16 mouse cellular contexts compared by ENCODE assay signal in the genomic region with DNA sequence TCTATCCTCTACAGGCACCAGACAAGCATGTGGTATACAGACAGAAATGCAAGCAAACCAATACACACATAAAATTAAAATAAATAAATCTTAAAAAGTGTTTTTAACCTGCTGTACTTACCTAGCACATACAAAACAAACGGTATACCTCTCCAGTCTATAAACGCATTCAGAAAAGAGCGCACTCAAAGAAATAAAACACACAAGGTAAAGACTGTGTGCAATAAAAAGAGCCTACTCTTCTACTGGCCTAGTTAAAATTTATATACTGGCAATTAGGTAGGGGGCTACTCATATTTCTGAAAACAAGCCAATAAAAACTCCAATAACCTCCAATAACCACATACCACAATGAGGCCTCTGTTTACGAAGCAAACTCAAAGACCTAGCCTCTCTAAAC. TPM values are rescaled to one million over a fixed set of nuclear protein-coding genes. Genes with fewer than 3 reads are reported as not detected.
A peak's percentile ranks its signal among the peaks of the same experiment; 100 is the strongest.
DNase-seq lines count a peak whose midpoint lies in the region; ATAC-seq and TF ChIP-seq lines count a peak whose summit lies in the region.
"Had no signal": no experiment of that assay in that cellular context is flagged by ENCODE, and none has a peak within 500 bp of the region (broad histone marks: within the 10 kb centered on the region; RNA-seq: fewer than 3 reads in every experiment).

No protein-coding gene starts in this region.

- no peak for TF ChIP-seq CTCF in liver, postnatal 0 days (IDR thresholded peaks at IDR 0.05; ENCODE audit: low read depth)

- no peak overlapping the region for H3K4me2 ChIP-seq in liver, embryonic 12.5 days
- no peak overlapping the region for H3K4me2 ChIP-seq in limb, embryonic 15.5 days
- H3K4me2 ChIP-seq in liver, postnatal 0 days (ENCODE audit: low read depth, low read length): no peak overlapping the region
- H3K4me2 ChIP-seq: embryonic facial prominence, embryonic 12.5 days; forebrain, embryonic 15.5 days; heart, embryonic 12.5 days had no signal

- peak overlapping the region; percentile 71 for H3K27ac ChIP-seq in liver, embryonic 12.5 days
- H3K27ac ChIP-seq in limb, embryonic 15.5 days: no peak overlapping the region
- H3K27ac ChIP-seq in liver, postnatal 0 days (ENCODE audit: low read depth): peak overlapping the region; percentile 46; the same call in 1 of the 2 replicates
- H3K27ac ChIP-seq: embryonic facial prominence, embryonic 12.5 days; forebrain, embryonic 15.5 days; hindbrain, embryonic 10.5 days had no signal

- H3K9ac ChIP-seq in liver, embryonic 12.5 days: no peak overlapping the region
- no peak overlapping the region for H3K9ac ChIP-seq in limb, embryonic 15.5 days
- H3K9ac ChIP-seq in liver, postnatal 0 days (replicated peaks): peak overlapping the region; percentile 5; the same call in 1 of the 2 replicates
- H3K9ac ChIP-seq: embryonic facial prominence, embryonic 12.5 days; forebrain, embryonic 15.5 days; heart, embryonic 12.5 days had no signal

- DNase-seq in liver: no peak
- peak; percentile 14 for DNase-seq in hindlimb bud, embryonic 11.5 days (ENCODE audit: extremely low spot score, low read depth, low spot score)
- no peak for DNase-seq in liver, postnatal 0 days
- no peak for DNase-seq in kidney, postnatal 25 days
- no peak for DNase-seq in frontal cortex, postnatal 36 days (ENCODE audit: low spot score in 2 of 2)
- DNase-seq: adrenal gland, postnatal 10 days; cerebellum, adult 11-12 months; cerebellum, adult 9-10 months; cerebellum, postnatal 25 days; gastrocnemius, postnatal 14 days had no signal

- ATAC-seq in liver, embryonic 12.5 days: no peak
- peak; percentile 35; the same call in 1 of the 2 replicates for ATAC-seq in limb, embryonic 15.5 days (ENCODE audit: insufficient number of reproducible peaks, low FRiP score, low TSS enrichment, low read depth)
- ATAC-seq in liver, postnatal 0 days: no peak
- ATAC-seq: forebrain, embryonic 15.5 days had no signal

- H3K36me3 ChIP-seq in liver, embryonic 12.5 days: peaks cover 11% of the 10 kb centered on the region; the same call in 1 of the 2 replicates
- no peaks in the 10 kb centered on the region for H3K36me3 ChIP-seq in limb, embryonic 15.5 days
- no peaks in the 10 kb centered on the region for H3K36me3 ChIP-seq in liver, postnatal 0 days (replicated peaks; ENCODE audit: insufficient read depth, low read length)
- H3K36me3 ChIP-seq: embryonic facial prominence, embryonic 12.5 days; forebrain, embryonic 15.5 days; heart, embryonic 12.5 days; hindbrain, embryonic 10.5 days had no signal

- peaks cover 82% of the 10 kb centered on the region for H3K4me1 ChIP-seq in liver, embryonic 12.5 days
- peaks cover 4% of the 10 kb centered on the region; the same call in 1 of the 2 replicates for H3K4me1 ChIP-seq in limb, embryonic 15.5 days
- H3K4me1 ChIP-seq in liver, postnatal 0 days (ENCODE audit: insufficient read depth): peaks cover 8% of the 10 kb centered on the region
- H3K4me1 ChIP-seq: hindbrain, embryonic 10.5 days had no signal

- H3K9me3 ChIP-seq in liver, embryonic 12.5 days (replicated peaks): no peaks in the 10 kb centered on the region
- H3K9me3 ChIP-seq in limb, embryonic 15.5 days: no peaks in the 10 kb centered on the region
- no peaks in the 10 kb centered on the region for H3K9me3 ChIP-seq in liver, postnatal 0 days (ENCODE audit: low read length)
- H3K9me3 ChIP-seq: embryonic facial prominence, embryonic 12.5 days; forebrain, embryonic 15.5 days; heart, embryonic 12.5 days; hindbrain, embryonic 10.5 days had no signal

- no peak overlapping the region for H3K4me3 ChIP-seq in liver, embryonic 12.5 days
- no peak overlapping the region for H3K4me3 ChIP-seq in limb, embryonic 15.5 days
- no peak overlapping the region for H3K4me3 ChIP-seq in liver, postnatal 0 days (ENCODE audit: low read depth, low read length)
- H3K4me3 ChIP-seq: embryonic facial prominence, embryonic 12.5 days; forebrain, embryonic 15.5 days; heart, embryonic 12.5 days; hindbrain, embryonic 10.5 days had no signal

- no peak for TF ChIP-seq EP300 in liver, postnatal 0 days (IDR thresholded peaks at IDR 0.05; ENCODE audit: low read depth)

- H3K27me3 ChIP-seq in liver, embryonic 12.5 days (replicated peaks): no peaks in the 10 kb centered on the region
- no peaks in the 10 kb centered on the region for H3K27me3 ChIP-seq in limb, embryonic 15.5 days
- H3K27me3 ChIP-seq in liver, postnatal 0 days (ENCODE audit: insufficient read depth, low read length): no peaks in the 10 kb centered on the region
- H3K27me3 ChIP-seq: embryonic facial prominence, embryonic 12.5 days; forebrain, embryonic 15.5 days; heart, embryonic 12.5 days had no signal

- whole genome bisulfite sequencing in liver, embryonic 12.5 days (ENCODE audit: insufficient replicate concordance): 93% methylated on average over 4 of the region's 4 CpGs
- WGBS in limb, embryonic 15.5 days: 40% methylated on average over 4 of the region's 4 CpGs
- WGBS in liver, postnatal 0 days (ENCODE audit: insufficient replicate concordance): 91% methylated on average over 4 of the region's 4 CpGs

RNA-seq across cellular contexts. Expression of a gene that starts 47.1 kb away (rescaled TPM):
- 38.8 and 41.4 TPM in 2 replicates for polyA plus RNA-seq in liver, embryonic 12.5 days (2016; fragmentation: Nextera tagmentation; extraction: Ambion mirVana)
- 23.9 and 26.6 TPM in 2 replicates for polyA plus RNA-seq in limb, embryonic 15.5 days (2015; fragmentation: Nextera tagmentation; extraction: Ambion mirVana)
- polyA plus RNA-seq in liver, postnatal 0 days (2015; fragmentation: Nextera tagmentation; extraction: Ambion mirVana): 10.3 and 11.2 TPM in 2 replicates
